Mouse (Mus musculus): ENCODE results near the gene Rps6kb1. TPM values are rescaled to one million over a fixed set of nuclear protein-coding genes. Genes with fewer than 3 reads are reported as not detected.

Gene Rps6kb1
- polyA plus RNA-seq, 1 experiment from 2014 or later: 57.8 TPM

MicroRNAs encoded within 50 kb of the gene (microRNA counts, 519-probe panel; counts per million panel counts)
- microRNA mmu-miR-21: 4,854 counts per million, percentile 62 among the panel's probes with 10 or more counts

Other genes starting within 250 kb of the Rps6kb1 start
- gene Med13, start 187.2 kb downstream of the Rps6kb1 start, polyA plus RNA-seq (2014; fragmentation: Nextera tagmentation; extraction: Ambion mirVana): 13.3 and 17.4 TPM in 2 replicates
- 21.5 and 26.3 TPM in 2 replicates for gene Rnft1, start 60.1 kb downstream of the Rps6kb1 start, polyA plus RNA-seq (2014; fragmentation: Nextera tagmentation; extraction: Ambion mirVana)
- 13.5 and 17.2 TPM in 2 replicates for gene Tubd1, start 186 bp upstream of the Rps6kb1 start, polyA plus RNA-seq (2014; fragmentation: Nextera tagmentation; extraction: Ambion mirVana)
- gene Vmp1, start 139.0 kb upstream of the Rps6kb1 start, polyA plus RNA-seq (2014; fragmentation: Nextera tagmentation; extraction: Ambion mirVana): 97.9 and 105 TPM in 2 replicates
- 40.3 and 42.4 TPM in 2 replicates for gene Ptrh2, start 139.2 kb upstream of the Rps6kb1 start, polyA plus RNA-seq (2014; fragmentation: Nextera tagmentation; extraction: Ambion mirVana)
- gene Cltc, start 212.8 kb upstream of the Rps6kb1 start, polyA plus RNA-seq (2014; fragmentation: Nextera tagmentation; extraction: Ambion mirVana): 173 and 188 TPM in 2 replicates

Data from hindbrain, embryonic 11.5 days (tissue).